Mouse (Mus musculus) heart, embryonic 10.5 days (tissue): ENCODE results near the gene Rnf135. TPM values are rescaled to one million over a fixed set of nuclear protein-coding genes. Genes with fewer than 3 reads are reported as not detected.

Experiments used
- DNase-seq: peaks from one replicate; pipeline ENCODE4 v3.0.0-alpha.2; 2017; ENCODE audit warnings: low spot score
- H3K27ac ChIP-seq: fragments of 300-500 bp; sonication (generic); 2 replicates; pipeline ENCODE4 v1.5.1; 2016; ENCODE audit warnings: mild to moderate bottlenecking
- H3K27me3 ChIP-seq: fragments of 300-500 bp; sonication (generic); 2 replicates; pipeline ENCODE4 v1.6.1; 2016; ENCODE audit warnings: mild to moderate bottlenecking; ENCODE audit not compliant: poor library complexity, insufficient read depth, severe bottlenecking
- H3K36me3 ChIP-seq: fragments of 300-500 bp; sonication (generic); 2 replicates; pipeline ENCODE4 v1.6.1; 2016; ENCODE audit warnings: mild to moderate bottlenecking, moderate library complexity
- H3K4me1 ChIP-seq: fragments of 300-500 bp; sonication (generic); 2 replicates; pipeline ENCODE4 v1.6.1; 2016; ENCODE audit warnings: mild to moderate bottlenecking
- H3K4me3 ChIP-seq: fragments of 300-500 bp; sonication (generic); 2 replicates; pipeline ENCODE4 v1.5.1; 2016; ENCODE audit warnings: mild to moderate bottlenecking, moderate library complexity
- H3K9me3 ChIP-seq: fragments of 300-500 bp; sonication (generic); 2 replicates; pipeline ENCODE4 v1.6.1; 2016; ENCODE audit warnings: mild to moderate bottlenecking, moderate library complexity
- WGBS: fragments of 180-500 bp; shearing (Covaris S2); methylation state at CpG from one replicate; pipeline ENCODE4 v1.1.7; 2016; 5-methylcytosine and 5-hydroxymethylcytosine counted together
- polyA plus RNA-seq: library from polyadenylated mRNA; unstranded; fragments of >200 nt; fragmentation: Nextera tagmentation; extraction: Ambion mirVana; gene quantifications from 2 replicates; pipeline ENCODE4 v1.2.1, GENCODE M21; 2016

Gene Rnf135
- polyA plus RNA-seq, 1 experiment from 2014 or later: 8.8 TPM

DNA sequence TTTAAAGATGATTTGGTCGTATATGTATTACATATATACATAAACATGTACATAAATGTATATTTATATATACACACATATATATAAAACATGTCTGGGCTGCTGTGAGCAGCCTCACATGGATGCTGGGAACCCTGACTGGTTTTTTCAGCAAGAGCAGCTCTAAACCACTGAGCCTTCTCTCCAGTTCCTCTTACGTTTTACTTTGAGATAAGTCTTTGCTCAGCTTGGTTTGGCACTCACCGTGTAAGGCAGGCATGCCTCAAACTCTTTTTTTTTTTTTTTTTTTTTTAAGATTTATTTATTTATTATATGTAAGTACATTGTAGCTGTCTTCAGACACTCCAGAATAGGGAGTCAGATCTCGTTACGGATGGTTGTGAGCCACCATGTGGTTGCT lies 33.1 kb upstream of the Rnf135 start:
- H3K9me3 ChIP-seq: no peaks in the 10 kb centered on the region
- H3K4me1 ChIP-seq: peaks cover 11% of the 10 kb centered on the region
- H3K27me3 ChIP-seq: peaks cover 42% of the 10 kb centered on the region
- H3K4me3 ChIP-seq: no peak overlapping the region
- H3K36me3 ChIP-seq: no peaks in the 10 kb centered on the region
- H3K27ac ChIP-seq: no peak overlapping the region
- WGBS: 71% methylated on average over 5 of the region's 5 CpGs
- DNase-seq: no peak

DNA sequence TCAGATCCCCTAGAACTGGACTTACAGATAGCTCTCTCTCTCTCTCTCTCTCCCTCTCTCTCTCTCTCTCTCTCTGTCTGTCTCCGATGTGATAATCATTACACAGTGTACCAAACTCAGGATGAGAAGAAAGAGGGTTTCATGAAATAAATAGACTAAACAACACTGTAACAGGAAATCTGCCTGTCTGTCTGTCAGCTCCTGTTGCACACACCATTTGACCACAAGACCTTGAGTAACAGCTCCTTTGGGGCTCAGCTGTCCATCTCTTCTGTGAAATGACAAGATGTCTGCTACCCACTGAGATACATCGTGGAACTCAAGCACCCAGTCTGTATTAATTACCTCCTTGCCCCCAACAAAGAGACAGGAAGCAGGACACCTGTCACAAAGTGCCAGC lies 32.1 kb upstream of the Rnf135 start:
- H3K4me1 ChIP-seq: peaks cover 11% of the 10 kb centered on the region
- peaks cover 51% of the 10 kb centered on the region for H3K27me3 ChIP-seq
- H3K9me3 ChIP-seq: no peaks in the 10 kb centered on the region
- no peak overlapping the region for H3K27ac ChIP-seq
- H3K4me3 ChIP-seq: no peak overlapping the region
- H3K36me3 ChIP-seq: no peaks in the 10 kb centered on the region
- WGBS: 77% methylated on average over 2 of the region's 2 CpGs
- DNase-seq: peak; percentile 7

DNA sequence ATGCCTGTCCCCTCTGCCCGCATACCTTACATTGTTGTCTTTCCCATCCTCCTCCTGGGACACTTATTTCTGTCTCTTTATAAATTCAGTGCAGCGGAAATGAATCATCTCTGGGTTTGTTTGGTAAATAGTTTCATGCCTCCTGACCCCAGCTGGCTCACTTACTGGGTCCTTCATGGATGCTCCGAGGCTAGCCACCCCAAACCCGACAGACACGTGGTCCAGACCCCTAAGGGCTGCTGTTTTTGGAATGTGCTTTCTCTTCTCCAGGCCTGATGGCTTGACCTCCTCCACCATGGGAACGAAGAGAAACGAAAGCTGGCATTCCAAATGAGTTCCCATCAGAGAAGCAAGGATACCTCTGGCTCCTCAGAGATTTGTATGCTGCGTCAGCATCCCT lies 31.3 kb upstream of the Rnf135 start:
- Histone ChIP-seq H3K4me3 (no peak overlapping the region), H3K27ac (no peak overlapping the region), H3K36me3 (no peaks in the 10 kb centered on the region), H3K4me1 (peaks cover 11% of the 10 kb centered on the region), H3K27me3 (peaks cover 60% of the 10 kb centered on the region), H3K9me3 (no peaks in the 10 kb centered on the region)
- WGBS: 77% methylated on average over 8 of the region's 8 CpGs
- DNase-seq: no peak

DNA sequence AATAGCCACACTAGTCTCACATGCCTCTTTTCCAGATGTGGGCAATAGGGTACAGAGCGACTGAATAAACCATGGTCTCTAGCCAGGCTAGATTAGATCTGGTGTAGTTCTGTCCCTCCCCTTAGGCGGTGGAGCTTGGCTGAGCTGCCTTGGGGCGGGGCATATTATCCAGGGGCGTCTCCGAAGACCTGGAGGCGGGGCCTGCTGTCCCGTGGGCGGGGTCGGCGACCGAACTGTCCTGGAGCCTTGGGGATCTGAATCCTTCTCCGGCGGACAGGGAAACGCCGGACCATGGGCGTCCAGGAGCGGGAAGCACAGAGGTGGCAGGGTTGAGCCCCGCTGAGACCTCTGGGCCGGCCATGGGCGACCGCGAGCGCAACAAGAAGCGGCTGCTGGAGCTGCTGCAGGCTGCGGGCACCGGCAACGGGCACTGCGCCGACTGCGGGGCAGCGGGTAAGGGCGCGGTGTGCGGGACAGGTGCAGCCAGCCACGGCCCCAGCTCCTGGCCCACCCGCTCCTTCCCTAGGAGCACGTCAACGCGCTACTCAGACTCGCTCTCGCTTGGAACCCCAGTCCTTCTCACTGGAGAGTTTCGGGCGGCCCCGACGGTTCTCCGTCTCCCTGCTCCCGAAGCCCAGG lies 29.7 kb upstream of the Rnf135 start, which contains the start of gene Adap2:
Gene Adap2 (plus strand): TSS at position 249 of the 639 bp plus-strand sequence.
- peak within 1 kb of the TSS; percentile 52 for H3K27ac ChIP-seq
- H3K27me3 ChIP-seq: peaks cover 73% of the 10 kb centered on the region
- peak; percentile 94 for DNase-seq

DNA sequence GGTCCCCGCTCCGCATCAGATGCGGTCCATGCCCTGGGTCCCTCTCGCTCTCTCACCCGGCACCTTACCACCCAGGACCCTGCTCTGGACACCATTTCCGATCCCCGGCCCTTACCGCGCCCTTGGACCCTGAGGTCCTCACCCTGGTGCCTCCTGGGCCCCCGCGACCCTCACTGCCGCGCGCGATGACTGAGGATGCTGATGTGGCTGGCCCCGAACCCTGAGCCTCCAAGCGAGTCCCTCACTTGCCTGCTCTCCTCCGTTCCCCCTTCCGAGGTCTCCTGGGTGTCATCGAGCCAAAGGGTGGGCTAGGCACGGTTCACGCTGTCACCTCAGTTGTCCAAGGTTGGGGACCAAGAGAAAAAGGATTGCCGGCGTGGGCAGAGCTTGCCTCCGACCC lies 29.1 kb upstream of the Rnf135 start:
- Histone ChIP-seq H3K27me3 (peaks cover 78% of the 10 kb centered on the region), H3K9me3 (no peaks in the 10 kb centered on the region), H3K4me3 (peak overlapping the region; percentile 68), H3K36me3 (no peaks in the 10 kb centered on the region), H3K27ac (peak overlapping the region; percentile 52; the same call in 1 of the 2 replicates), H3K4me1 (peaks cover 11% of the 10 kb centered on the region)
- no peak for DNase-seq
- WGBS: 22% methylated on average over 25 of the region's 25 CpGs

More for the DNA sequence above, 29.7 kb upstream of the Rnf135 start, which contains the start of gene Adap2:
- Histone ChIP-seq H3K4me1 (peaks cover 11% of the 10 kb centered on the region), H3K36me3 (no peaks in the 10 kb centered on the region), H3K4me3 (peak within 1 kb of the TSS; percentile 68), H3K9me3 (no peaks in the 10 kb centered on the region)
- 2% methylated on average over 47 of the region's 47 CpGs for WGBS

DNA sequence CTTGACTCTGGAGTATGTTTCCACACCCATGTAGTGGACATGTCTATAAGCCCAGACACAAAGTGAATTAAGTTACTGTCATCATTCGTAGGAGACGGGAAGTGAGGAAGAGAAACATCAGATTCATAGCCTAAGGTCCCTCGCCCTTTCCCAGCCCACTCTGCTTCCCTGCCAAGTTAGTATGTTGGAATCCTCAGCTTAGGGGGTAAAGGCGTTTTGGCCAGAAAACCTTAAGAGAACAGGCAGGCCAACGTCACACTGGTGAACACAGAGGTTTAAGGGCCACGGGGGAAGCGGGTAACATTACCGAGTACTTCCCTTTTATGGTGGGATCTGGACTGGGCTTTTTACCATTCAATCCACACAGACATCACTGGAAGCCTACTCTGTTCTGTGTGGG lies 28.1 kb upstream of the Rnf135 start:
- Histone ChIP-seq H3K4me1 (peaks cover 11% of the 10 kb centered on the region), H3K36me3 (no peaks in the 10 kb centered on the region), H3K9me3 (no peaks in the 10 kb centered on the region), H3K27ac (no peak overlapping the region), H3K4me3 (no peak overlapping the region), H3K27me3 (peaks cover 78% of the 10 kb centered on the region)
- no peak for DNase-seq
- WGBS: 87% methylated on average over 8 of the region's 8 CpGs

DNA sequence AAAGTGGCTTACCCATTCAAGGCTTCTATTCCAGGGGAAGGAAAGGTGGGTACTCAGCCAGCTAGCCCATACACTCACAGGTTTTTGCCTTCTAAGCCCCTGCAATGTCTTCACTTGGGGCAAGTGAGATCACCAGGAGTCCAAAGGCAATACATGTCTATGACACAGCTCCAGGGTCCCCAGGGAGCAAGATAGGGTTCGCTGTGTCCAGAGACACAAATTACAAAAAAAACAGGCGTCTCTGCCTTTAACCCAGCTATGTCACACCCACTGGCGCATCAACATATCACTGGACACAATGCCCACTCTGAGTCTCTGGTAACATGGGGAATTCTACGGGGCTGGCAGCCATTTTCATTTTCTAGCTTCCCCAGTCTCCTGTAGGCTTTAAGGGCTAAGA lies 27.7 kb upstream of the Rnf135 start:
- Histone ChIP-seq H3K27me3 (peaks cover 78% of the 10 kb centered on the region), H3K27ac (no peak overlapping the region), H3K9me3 (no peaks in the 10 kb centered on the region), H3K4me3 (no peak overlapping the region), H3K36me3 (no peaks in the 10 kb centered on the region), H3K4me1 (peaks cover 11% of the 10 kb centered on the region)
- no peak for DNase-seq
- 80% methylated on average over 4 of the region's 4 CpGs for WGBS

DNA sequence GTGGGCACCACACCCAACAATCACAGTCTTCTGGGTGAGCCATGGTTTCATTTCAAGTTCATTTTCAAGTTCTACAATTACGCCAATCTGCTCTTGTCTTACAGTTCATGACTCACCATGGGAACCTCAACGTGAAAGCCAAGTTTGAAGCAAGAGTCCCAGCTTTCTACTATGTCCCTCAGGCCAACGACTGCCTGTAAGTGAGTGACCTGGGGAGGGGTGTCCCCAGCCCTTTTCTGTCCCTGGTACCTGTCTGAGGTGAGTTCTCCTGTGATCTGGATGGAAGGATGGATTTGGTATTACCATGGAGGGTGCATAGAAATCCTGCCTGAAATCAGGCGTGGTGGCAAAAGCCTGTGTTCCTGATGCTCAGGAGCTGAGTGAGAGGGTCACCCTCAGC lies 26.8 kb upstream of the Rnf135 start:
- Histone ChIP-seq H3K36me3 (no peaks in the 10 kb centered on the region), H3K4me3 (no peak overlapping the region), H3K9me3 (no peaks in the 10 kb centered on the region), H3K27ac (no peak overlapping the region), H3K4me1 (peaks cover 11% of the 10 kb centered on the region), H3K27me3 (peaks cover 74% of the 10 kb centered on the region)
- DNase-seq: no peak
- WGBS: 77% methylated on average over 4 of the region's 4 CpGs

DNA sequence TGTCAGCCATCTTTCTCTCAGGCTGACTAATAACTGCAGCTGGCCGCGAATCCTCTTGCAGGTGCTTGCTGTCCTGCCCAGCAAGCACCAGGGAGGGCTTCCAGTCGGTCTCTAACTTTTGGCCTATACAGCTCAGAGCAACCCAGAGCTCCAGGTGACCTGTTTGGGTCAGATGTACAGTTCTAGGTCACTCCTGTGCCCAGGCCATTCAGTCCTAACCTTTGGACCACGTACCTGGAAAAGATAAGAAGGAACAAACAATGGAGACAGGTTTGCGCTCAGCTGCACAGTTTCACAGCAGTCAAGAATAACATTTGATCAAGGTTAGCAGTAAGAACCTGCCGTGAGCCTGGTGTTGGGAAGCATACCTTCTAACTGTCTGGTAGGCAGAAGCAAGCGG lies 24.6 kb upstream of the Rnf135 start:
- no peaks in the 10 kb centered on the region for H3K9me3 ChIP-seq
- peaks cover 7% of the 10 kb centered on the region for H3K4me1 ChIP-seq
- H3K4me3 ChIP-seq: no peak overlapping the region
- no peak overlapping the region for H3K27ac ChIP-seq
- DNase-seq: no peak
- 79% methylated on average over 7 of the region's 7 CpGs for WGBS
- peaks cover 52% of the 10 kb centered on the region for H3K27me3 ChIP-seq
- no peaks in the 10 kb centered on the region for H3K36me3 ChIP-seq

DNA sequence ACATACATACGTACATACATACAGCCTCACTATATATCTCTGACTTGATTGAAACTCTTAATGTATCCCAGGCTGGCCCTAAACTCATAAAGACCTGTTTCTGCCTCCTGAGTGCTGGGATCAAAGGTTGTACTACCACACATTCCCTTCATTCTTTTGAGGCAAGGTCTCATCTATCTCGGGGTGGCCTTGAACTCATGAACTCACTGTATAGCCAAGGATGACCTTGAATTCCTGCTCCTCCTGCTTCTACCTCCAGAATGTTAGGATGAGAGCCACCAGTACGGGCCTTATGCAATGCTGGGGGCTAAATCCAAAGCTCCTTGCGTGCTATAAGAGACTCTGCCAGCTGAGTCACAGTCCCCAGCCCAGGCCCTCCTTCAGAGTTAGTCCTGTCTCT lies 22.6 kb upstream of the Rnf135 start:
- H3K9me3 ChIP-seq: no peaks in the 10 kb centered on the region
- no peaks in the 10 kb centered on the region for H3K36me3 ChIP-seq
- no peak overlapping the region for H3K27ac ChIP-seq
- 78% methylated on average over 4 of the region's 4 CpGs for WGBS
- H3K27me3 ChIP-seq: peaks cover 32% of the 10 kb centered on the region
- H3K4me3 ChIP-seq: no peak overlapping the region
- H3K4me1 ChIP-seq: no peaks in the 10 kb centered on the region
- no peak for DNase-seq

DNA sequence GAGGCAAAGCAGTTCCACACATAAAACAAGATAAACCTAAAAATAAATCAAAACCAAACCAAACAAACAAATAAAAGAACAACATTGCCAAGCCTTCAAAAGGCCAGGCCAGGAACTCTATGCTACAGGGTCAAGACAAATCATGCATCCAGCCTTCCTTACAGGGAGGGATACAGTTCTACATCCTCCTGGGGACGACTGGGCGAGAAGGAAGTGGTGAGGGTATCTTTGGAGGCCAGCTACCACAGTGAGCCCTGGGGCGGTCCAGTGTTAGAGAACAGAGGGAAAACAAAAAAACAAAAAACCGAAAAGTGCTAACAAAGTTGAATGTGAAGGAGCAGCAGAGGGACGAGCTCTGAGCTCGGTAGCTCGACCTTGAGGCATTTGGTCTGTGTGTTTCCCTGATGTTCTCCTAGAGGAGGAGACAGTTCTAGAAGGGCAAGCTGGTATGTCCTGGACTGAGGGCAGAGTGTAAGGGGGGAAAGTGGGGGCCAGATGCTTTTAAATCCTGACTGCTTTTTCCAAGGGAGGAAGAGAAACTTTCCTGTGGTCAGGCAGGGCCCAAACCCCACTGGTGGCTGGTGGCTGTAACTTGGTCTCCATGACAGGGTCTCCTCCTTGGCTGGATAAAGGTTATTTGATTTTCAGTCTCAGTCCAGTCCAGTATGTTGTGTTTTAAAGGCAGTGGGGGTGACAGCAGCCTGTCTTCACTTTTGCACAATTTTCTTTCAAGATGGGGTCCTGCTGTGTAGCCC lies 20.1 kb upstream of the Rnf135 start:
- Histone ChIP-seq H3K27ac (no peak overlapping the region), H3K4me3 (no peak overlapping the region), H3K27me3 (peaks cover 7% of the 10 kb centered on the region; the same call in 1 of the 2 replicates), H3K9me3 (no peaks in the 10 kb centered on the region), H3K36me3 (no peaks in the 10 kb centered on the region), H3K4me1 (no peaks in the 10 kb centered on the region)
- no peak for DNase-seq
- 69% methylated on average over 7 of the region's 7 CpGs for WGBS

DNA sequence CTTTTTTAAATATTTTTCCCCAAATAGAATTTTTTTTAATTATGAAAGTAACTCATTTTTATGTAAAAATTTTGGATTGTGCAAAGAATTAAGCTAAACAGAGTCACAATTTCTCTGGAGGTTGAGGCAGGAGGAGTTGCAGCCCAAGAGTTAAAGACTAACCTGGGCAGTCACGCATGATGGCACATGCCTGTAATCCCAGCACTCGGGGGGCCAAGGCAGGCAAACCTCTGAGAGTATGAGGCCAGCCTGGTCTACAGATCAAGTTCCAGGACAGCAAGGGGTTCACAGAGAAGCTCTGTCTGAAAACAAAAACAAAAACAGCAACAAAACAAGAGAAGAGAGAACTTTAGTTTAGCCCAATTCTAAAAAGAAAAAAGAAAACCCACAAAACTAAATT lies 19.4 kb upstream of the Rnf135 start:
- 71% methylated on average over 2 of the region's 2 CpGs for WGBS
- H3K4me1 ChIP-seq: no peaks in the 10 kb centered on the region
- H3K36me3 ChIP-seq: no peaks in the 10 kb centered on the region
- DNase-seq: no peak
- no peaks in the 10 kb centered on the region for H3K9me3 ChIP-seq
- H3K27ac ChIP-seq: no peak overlapping the region
- peaks cover 3% of the 10 kb centered on the region; the same call in 1 of the 2 replicates for H3K27me3 ChIP-seq
- H3K4me3 ChIP-seq: no peak overlapping the region

DNA sequence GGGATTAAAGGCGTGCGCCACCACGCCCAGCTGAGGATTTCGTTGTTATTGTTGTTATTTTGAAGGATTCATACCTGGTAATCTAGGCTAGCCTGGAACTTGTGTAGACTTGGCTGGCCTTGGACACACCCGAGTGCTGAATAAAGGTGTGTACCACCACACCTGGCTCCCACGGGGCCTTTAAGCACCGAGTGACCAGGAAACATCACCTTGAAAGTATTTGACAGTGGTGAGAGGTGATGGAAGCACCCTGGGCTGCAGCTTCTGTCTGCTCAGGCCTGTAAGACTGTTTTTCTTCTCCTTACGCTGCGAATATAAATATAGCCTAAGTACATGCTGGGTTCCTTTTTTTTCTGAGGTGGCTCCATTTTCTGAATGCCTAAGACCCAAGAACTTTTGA lies 15.5 kb upstream of the Rnf135 start:
- Histone ChIP-seq H3K27ac (no peak overlapping the region), H3K4me1 (no peaks in the 10 kb centered on the region), H3K9me3 (no peaks in the 10 kb centered on the region), H3K4me3 (no peak overlapping the region), H3K36me3 (no peaks in the 10 kb centered on the region), H3K27me3 (no peaks in the 10 kb centered on the region)
- no peak for DNase-seq
- WGBS: 88% methylated on average over 9 of the region's 9 CpGs
